Mouse (Mus musculus) layer of hippocampus, postnatal 10 days (tissue): ENCODE measurements at regions not wholly inside any gene's neighbourhood (a gene's known extent, or its start where the extent isn't known, plus 50 kb on each side); places are given as distances from the start of the nearest gene placed in this dataset.

Experiments
- DNase-seq, 2 experiments: peaks; one replicate each; pipeline ENCODE4 v3.0.0; 2021; ENCODE audit warnings: low spot score in 2 of 2

- DNase-seq: no peak
These were observed 75.8 kb downstream of the Rnd3 start for GRCm38 (mm10) chr2:51073040-51073594.

GRCm38 (mm10) chr2:51072346-51072885 lies 76.5 kb downstream of the Rnd3 start:
- no peak for DNase-seq

GRCm38 (mm10) chr2:51070902-51071301 lies 78.0 kb downstream of the Rnd3 start:
- no peak for DNase-seq

- DNase-seq: peak; percentile 37 to 47
These were observed 82.5 kb downstream of the Rnd3 start for GRCm38 (mm10) chr2:51066423-51066831.

- DNase-seq: no peak
These were observed 83.1 kb downstream of the Rnd3 start for GRCm38 (mm10) chr2:51065821-51066220.

GRCm38 (mm10) chr2:51064821-51065220 lies 84.1 kb downstream of the Rnd3 start:
- no peak for DNase-seq

- no peak for DNase-seq
These were observed 86.9 kb downstream of the Rnd3 start for GRCm38 (mm10) chr2:51062049-51062448.

- DNase-seq: no peak
These were observed 90.8 kb downstream of the Rnd3 start for GRCm38 (mm10) chr2:51058158-51058557.

GRCm38 (mm10) chr2:51056141-51056731 lies 92.7 kb downstream of the Rnd3 start:
- no peak for DNase-seq

GRCm38 (mm10) chr2:51055339-51055738 lies 93.6 kb downstream of the Rnd3 start:
- DNase-seq: no peak

- no peak for DNase-seq
These were observed 99.1 kb downstream of the Rnd3 start for GRCm38 (mm10) chr2:51049834-51050170.

GRCm38 (mm10) chr2:51049101-51049833 lies 99.6 kb downstream of the Rnd3 start:
- no peak for DNase-seq

GRCm38 (mm10) chr2:51047520-51047919 lies 101.4 kb downstream of the Rnd3 start:
- no peak for DNase-seq

GRCm38 (mm10) chr2:51045626-51046025 lies 103.3 kb downstream of the Rnd3 start:
- DNase-seq: no peak

- no peak for DNase-seq
These were observed 107.8 kb downstream of the Rnd3 start for GRCm38 (mm10) chr2:51041101-51041500.

GRCm38 (mm10) chr2:51038685-51039084 lies 110.2 kb downstream of the Rnd3 start:
- DNase-seq: no peak

GRCm38 (mm10) chr2:51036995-51037394 lies 111.9 kb downstream of the Rnd3 start:
- DNase-seq: no peak

- no peak for DNase-seq
These were observed 112.6 kb downstream of the Rnd3 start for GRCm38 (mm10) chr2:51036190-51036755.

- no peak for DNase-seq
These were observed 115.0 kb downstream of the Rnd3 start for GRCm38 (mm10) chr2:51033881-51034280.

GRCm38 (mm10) chr2:51022479-51022878 lies 126.4 kb downstream of the Rnd3 start:
- no peak for DNase-seq

- no peak for DNase-seq
These were observed 132.8 kb downstream of the Rnd3 start for GRCm38 (mm10) chr2:51016129-51016402.

GRCm38 (mm10) chr2:51015360-51016128 lies 133.4 kb downstream of the Rnd3 start:
- no peak for DNase-seq
